Mouse (Mus musculus) fibroblast of lung, adult 2 months (primary cell): ENCODE results near the gene Tfr2.
A peak's percentile ranks its signal among the peaks of the same experiment; 100 is the strongest.

Experiments
- DNase-seq: peaks from one replicate; pipeline ENCODE4 v3.0.0-alpha.2; 2011; ENCODE audit warnings: low read depth

The Tfr2 gene

DNA sequence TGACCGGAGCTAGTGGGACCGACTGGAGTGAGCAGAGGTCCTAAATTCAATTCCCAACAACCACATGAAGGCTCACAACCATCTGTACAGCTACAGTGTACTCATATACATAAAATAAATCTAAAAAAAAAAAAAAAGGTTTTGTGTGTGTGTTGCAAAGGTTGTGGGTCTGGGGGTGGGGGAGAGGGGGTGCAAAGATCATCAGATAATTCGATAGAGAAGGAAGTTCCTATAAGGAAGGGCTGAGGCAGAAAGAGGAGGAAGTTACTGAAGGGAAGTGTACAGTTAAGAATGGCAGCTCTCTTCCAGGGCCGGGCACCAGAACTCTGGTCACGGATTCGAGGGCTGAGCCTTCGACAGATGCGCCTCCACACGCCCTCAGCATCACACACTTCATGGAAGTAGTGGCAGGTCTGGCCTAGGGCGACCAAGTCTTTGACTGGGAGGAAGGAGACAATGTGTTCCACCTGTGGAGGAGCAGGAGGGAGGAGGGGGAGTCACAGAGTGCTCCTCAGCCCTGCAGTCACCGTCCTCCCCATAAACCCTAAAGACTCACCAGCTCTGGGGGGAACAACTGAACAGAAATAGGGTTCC lies 54.4 kb downstream of the Tfr2 start:
- DNase-seq = no peak

DNA sequence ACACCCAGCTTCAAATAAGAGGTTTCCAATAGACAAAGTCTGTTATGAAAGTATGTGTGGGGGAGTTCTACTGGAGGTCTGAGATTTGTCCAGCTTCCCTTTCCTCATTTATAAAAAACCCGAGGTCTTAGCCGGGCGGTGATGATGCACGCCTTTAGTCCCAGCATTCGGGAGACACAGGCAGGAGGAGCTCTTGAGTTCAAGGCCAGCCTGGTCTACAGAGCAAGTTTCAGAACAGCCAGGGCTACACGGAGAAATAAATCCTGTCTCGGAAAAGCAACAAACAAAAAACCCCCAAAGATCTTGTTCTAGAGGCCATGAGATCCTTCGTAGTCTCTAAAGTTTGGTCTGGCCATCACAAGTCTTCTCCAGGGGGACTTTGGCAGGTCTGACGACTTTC lies 58.4 kb downstream of the Tfr2 start:
- no peak for DNase-seq

DNA sequence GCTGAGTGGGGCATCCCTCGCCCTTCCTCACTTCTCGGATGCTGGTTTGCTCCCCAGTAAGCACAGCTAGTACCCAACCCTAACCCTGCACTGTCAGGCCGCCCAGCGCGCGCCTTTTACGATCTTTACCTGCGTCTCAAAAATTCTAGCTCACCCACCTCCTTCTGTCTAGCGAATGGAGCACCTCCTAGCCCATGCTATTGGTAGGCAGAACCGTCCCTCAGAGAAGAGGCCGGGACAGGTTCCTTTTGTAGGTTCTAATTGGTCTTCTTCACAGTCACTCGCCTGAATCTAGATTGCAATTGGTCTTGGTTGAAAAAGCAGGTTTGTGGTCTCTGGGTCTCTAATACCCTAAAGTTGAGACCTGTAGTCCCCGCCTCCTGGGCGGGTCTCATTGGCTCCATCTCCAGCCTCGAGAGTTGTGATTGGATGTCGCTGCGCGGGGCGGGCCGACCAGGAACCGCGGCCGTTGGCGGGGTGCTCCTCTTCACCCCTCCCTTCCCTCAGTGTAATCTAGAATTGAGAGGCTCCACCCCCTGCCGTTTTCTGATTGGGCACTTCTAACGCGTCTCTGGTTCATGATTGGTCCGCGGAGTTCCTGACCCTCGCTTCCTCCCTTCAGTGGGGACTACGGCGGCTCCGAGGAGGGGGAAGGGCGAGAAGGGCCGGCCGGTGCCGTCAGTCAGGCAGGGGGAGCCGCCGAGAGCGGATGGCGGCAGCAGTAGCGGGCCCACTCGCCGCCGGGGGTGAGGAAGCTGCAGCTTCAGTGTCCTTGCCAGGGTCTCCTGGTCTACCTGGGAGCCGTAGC lies 59.1 kb downstream of the Tfr2 start, which contains the start of the genes Fbxo24, Lrch4 and Gm20605:
Gene Fbxo24 (minus strand): TSS at position 505 of the 808 bp plus-strand sequence.
Gene Lrch4 (plus strand): TSS at position 624 of the 808 bp plus-strand sequence.
Gene Gm20605 (plus strand): TSS at position 678 of the 808 bp plus-strand sequence.
- peak; percentile 100 for DNase-seq

DNA sequence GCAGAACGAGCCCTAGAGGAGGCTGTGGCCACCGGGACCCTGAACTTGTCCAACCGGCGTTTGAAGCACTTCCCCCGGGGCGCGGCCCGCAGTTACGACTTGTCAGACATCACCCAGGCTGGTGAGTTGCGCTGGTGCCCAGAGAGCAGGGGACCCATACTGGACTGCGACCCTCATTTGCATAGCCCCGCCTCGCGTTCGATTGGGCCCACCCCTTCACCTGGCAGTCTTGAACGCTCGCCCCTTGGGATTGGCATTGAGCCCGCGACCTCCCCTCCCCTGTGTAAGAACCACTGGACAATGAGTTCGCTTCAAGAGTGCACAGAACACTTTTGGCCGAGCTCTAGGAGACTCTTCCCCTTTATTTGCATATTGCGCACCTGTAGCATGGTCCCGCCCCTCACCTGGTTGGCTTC lies 59.7 kb downstream of the Tfr2 start:
- DNase-seq = no peak

DNA sequence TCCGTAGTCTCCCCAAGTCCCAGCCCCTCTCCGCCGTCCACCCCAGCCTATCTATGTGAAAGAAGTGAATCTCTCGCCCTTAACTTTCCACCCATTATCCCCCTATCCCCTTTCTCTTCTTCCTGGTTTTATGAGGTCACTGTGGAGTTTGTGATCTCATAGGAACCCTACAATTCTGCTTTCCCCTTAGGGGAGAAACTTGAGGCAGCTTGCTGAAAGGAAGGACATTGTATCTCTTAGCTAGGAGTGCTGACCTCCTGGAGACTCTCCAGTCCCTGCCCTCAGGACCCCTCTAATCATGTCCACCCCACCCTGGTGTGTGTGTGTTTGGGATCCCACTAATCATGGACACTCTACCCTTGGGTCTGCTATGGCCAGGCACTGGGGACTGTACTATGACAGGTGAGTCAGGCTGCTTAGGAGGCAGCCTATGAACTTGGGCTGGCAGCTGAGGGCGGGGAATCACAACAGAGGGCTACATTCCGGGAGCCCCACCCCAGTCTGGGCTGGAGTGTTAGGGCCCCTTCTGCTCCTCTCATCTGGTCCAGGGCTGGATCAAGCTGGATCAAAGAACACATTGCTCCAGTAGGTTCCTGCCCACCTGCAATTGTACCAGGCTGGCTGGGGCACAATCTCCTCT lies 60.4 kb downstream of the Tfr2 start:
- DNase-seq = no peak

DNA sequence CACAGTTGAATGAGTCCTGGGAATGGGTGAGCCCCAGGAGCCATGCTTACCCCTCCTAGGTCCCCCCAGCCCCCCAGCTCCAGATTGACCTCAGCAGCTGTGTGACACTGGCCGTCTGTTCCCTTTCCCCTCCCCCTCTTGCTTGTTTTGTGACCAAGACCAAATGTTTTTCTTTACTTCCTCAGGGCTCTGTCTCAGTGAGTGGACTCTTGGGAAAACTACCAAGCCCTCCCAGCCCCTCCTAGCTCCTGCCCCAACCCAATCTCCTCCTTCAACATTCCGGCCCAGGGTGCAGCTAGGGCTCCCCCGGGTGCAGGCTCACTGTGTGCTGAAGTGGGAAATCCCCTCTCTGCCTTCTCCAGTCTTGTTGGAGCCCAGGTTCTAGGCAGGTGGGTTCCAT lies 61.0 kb downstream of the Tfr2 start:
- DNase-seq = no peak

DNA sequence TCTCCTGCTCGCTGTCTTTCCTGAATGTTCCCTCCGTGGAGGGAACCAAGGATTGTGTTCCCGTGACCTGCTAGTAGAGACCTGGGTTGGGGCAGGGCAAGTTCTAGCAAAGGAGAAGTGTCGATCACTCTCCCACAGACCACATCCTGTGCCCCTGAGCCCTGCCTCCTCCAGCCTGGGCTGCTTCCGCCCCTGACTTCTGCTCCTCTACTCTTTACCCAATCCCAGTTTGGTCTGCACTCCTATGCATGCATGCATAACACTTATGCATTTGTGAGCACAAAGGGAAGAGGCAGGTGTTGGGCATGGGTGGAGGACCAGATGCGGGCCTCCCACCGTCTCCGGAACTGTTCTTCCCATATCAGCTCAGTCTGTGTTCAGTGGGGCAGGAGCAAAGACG lies 61.5 kb downstream of the Tfr2 start:
- no peak for DNase-seq

DNA sequence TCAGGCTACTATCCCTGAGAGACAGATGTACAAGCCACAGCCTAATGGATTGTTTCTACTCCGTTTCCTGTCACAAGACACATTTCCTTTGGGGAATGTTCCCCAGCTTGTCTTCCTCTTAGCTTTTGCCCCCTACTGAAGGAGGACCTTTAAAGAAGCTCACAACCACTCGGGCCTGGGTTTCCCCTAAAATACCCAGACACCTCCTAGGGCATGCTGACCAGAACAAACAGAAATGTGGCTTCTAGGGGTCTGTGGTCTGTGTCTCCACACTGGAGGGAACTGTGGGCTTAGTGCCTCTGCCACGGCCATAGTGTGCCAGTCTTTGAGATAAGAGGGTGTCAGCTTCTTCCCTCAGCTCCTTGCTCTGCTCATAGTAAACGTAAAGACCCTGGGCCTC lies 62.0 kb downstream of the Tfr2 start:
- DNase-seq = no peak

DNA sequence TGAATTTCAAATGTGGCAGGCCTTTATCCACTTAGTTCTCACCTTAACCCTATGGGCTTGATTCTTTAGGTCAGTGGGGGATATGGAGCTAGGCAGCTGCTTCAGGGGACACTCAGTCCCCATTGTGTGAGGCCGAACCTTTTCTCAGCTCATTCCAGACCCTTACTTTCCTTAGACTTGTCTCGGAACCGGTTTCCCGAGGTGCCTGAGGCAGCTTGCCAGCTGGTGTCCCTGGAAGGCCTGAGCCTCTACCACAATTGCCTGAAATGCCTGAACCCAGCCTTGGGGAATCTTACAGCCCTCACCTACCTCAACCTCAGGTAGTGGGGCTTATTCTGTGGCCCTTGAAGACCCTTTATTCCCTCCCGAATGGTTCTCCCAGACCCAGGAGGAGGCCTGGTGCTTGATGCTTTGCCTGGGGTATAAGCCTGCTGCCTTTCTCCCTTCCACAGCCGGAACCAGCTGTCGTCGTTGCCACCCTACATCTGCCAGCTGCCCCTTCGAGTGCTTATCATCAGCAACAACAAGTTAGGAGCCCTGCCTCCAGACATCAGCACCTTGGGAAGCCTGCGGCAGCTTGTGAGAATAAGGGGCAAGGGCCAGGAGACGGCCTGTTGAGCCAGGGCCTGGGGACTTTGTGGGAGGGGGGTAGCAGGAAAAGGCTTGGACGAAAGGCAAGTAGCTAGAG lies 63.9 kb downstream of the Tfr2 start:
- no peak for DNase-seq
